Mouse (Mus musculus) limb, embryonic 12.5 days (tissue): ENCODE data around the gene Akap11. TPM values are rescaled to one million over a fixed set of nuclear protein-coding genes. Genes with fewer than 3 reads are reported as not detected.
"Not testable (repeated sequence)": the region's sequence is repeated elsewhere in the genome, so short reads cannot be mapped to it uniquely, and the experiment has no call there.

Source experiments
- ATAC-seq: fragments of 200-750 bp; cut with Nextera tagmentation; 2 replicates; pipeline ENCODE4 v1.8.0; 2017; ENCODE audit warnings: low read depth, moderate TSS enrichment; ENCODE audit not compliant: insufficient number of reproducible peaks, insufficient read depth, low FRiP score, low TSS enrichment
- H3K27ac ChIP-seq: fragments of 300-500 bp; sonication (generic); 2 replicates; pipeline ENCODE4 v1.5.1; 2016; ENCODE audit warnings: mild to moderate bottlenecking, moderate library complexity
- H3K27me3 ChIP-seq: fragments of 300-500 bp; sonication (generic); 2 replicates; pipeline ENCODE4 v1.6.1; 2016; ENCODE audit warnings: mild to moderate bottlenecking, moderate library complexity
- H3K36me3 ChIP-seq: fragments of 300-500 bp; sonication (generic); 2 replicates; pipeline ENCODE4 v1.6.1; 2016; ENCODE audit warnings: mild to moderate bottlenecking, moderate library complexity
- H3K4me1 ChIP-seq: fragments of 300-500 bp; sonication (generic); replicated peaks from 2 replicates; pipeline ENCODE4 v1.6.1; 2016
- H3K4me2 ChIP-seq: fragments of 300-500 bp; sonication (generic); 2 replicates; pipeline ENCODE4 v1.6.1; 2016; ENCODE audit warnings: mild to moderate bottlenecking, moderate library complexity
- H3K4me3 ChIP-seq: fragments of 300-500 bp; sonication (generic); replicated peaks from 2 replicates; pipeline ENCODE4 v1.5.1; 2016; ENCODE audit warnings: mild to moderate bottlenecking
- H3K9ac ChIP-seq: fragments of 300-500 bp; sonication (generic); replicated peaks from 2 replicates; pipeline ENCODE4 v1.6.1; 2016; ENCODE audit warnings: mild to moderate bottlenecking, moderate library complexity
- H3K9me3 ChIP-seq: fragments of 300-500 bp; sonication (generic); 2 replicates; pipeline ENCODE4 v1.6.1; 2016; ENCODE audit warnings: mild to moderate bottlenecking, moderate library complexity
- WGBS: fragments of 180-500 bp; shearing (Covaris S2); methylation state at CpG from one replicate; pipeline ENCODE4 v1.1.7; 2016; 5-methylcytosine and 5-hydroxymethylcytosine counted together
- polyA plus RNA-seq: library from polyadenylated mRNA; unstranded; fragments of >200 nt; fragmentation: Nextera tagmentation; extraction: Ambion mirVana; gene quantifications from 2 replicates; pipeline ENCODE4 v1.2.1, GENCODE M21; 2016

Akap11 gene
- 25.6 and 27.1 TPM in 2 replicates for polyA plus RNA-seq

DNA sequence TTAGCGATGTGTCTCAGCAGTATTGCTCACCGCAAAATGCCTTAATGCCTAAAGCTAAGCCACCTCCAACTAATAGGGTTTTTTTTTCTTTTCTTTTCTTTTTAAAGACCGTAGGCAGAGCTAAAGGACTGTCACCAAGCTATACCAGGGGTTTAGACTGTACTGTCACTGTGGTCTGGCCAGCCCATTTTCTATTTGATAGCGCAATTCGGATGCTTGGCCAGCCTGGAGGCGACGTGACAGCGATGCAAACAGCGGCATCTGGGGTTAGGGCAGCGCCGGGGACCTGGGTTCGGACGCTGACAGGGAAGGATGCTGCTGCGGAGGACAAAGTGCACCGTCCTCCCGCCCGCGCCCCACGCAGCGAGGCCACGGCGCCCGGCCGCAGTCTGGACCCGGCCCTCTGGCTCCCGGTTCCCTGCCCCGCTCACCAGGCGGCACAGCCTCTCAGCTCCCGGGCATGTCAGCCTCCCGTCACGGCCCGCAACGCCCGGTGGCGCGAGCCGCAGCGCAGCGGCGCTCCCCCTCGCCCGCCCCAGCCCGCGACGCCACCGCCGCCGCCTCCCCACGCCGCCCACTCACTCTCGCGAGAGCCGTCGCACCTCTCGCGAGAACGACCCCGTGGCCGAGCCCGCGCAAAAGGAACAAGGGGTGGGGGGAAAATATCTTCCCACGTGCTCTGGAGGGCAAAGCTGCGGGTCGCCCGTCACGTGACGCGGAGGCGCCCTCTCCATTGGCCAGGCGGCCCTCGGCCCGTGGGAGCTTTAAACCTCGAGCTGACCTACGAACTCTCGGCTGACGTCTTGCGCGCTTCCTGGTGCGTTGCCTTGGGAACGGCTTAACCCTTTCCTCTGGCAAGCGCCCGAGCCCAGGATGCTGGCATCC, at the start of gene Akap11:
TSS of gene Akap11 (minus strand) at position 528 of the 885 bp plus-strand sequence.
- H3K9ac ChIP-seq, result peak within 1 kb of the TSS; percentile 92
- H3K4me2 ChIP-seq, result peak within 1 kb of the TSS; percentile 63
- WGBS, result under 1% methylated on average over 62 of the region's 82 CpGs
- peak; percentile 88 for ATAC-seq
- peak within 1 kb of the TSS; percentile 89 for H3K4me3 ChIP-seq
- no peaks in the 10 kb centered on the region for H3K27me3 ChIP-seq
- no peaks in the 10 kb centered on the region for H3K36me3 ChIP-seq
- H3K9me3 ChIP-seq, result no peaks in the 10 kb centered on the region
- peak within 1 kb of the TSS; percentile 89 for H3K27ac ChIP-seq
- peaks cover 35% of the 10 kb centered on the region for H3K4me1 ChIP-seq

DNA sequence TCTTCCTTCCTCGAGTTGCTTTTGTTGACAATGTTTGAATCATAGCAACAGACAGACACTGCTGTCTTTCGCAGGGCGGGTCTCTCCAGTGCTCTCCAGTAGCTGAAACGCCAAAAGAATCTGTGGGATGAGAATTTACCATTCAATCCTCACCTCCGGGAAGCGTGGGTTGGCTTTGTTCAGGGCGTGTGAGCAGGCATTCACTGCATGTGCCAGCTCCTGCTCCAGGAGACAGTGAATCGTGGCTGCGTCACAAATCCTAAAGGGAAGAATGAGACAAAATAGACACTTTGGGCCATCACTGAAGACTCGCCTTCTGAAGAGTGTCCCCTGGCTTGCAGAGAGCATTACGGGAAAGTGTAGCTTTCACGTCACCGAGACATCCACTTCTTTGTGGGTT, 47.6 kb upstream of the Akap11 start:
- no peak for ATAC-seq
- WGBS, result 92% methylated on average over 13 of the region's 13 CpGs
- Histone ChIP-seq H3K9ac (no peak overlapping the region), H3K9me3 (no peaks in the 10 kb centered on the region), H3K4me3 (no peak overlapping the region), H3K27ac (no peak overlapping the region), H3K4me2 (no peak overlapping the region), H3K27me3 (no peaks in the 10 kb centered on the region), H3K4me1 (no peaks in the 10 kb centered on the region), H3K36me3 (peaks cover 31% of the 10 kb centered on the region; the same call in 1 of the 2 replicates)

DNA sequence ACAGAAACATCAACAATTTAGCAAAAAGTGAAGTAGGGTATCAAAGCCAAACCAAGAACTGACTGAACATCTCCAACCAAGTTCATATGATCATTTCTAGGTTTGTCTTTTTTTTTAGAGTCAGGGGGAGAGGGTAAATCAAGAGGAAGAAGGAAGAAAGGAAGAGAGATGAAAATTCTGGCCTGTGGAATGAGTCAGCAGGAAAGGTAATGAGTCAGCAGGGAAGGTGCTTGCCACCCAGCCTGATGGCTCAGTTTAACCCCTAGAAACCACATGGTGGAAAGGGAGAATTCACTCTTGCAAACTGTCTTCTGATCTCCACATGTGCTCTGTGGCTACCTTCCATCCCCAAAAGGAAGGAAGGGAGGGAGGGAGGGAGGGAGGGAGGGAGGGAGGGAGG, 46.6 kb upstream of the Akap11 start:
- Histone ChIP-seq H3K4me1 (no peaks in the 10 kb centered on the region), H3K4me2 (no peak overlapping the region), H3K4me3 (no peak overlapping the region), H3K36me3 (peaks cover 28% of the 10 kb centered on the region; the same call in 1 of the 2 replicates), H3K27ac (no peak overlapping the region), H3K9ac (no peak overlapping the region), H3K9me3 (no peaks in the 10 kb centered on the region), H3K27me3 (no peaks in the 10 kb centered on the region)
- ATAC-seq, result no peak

DNA sequence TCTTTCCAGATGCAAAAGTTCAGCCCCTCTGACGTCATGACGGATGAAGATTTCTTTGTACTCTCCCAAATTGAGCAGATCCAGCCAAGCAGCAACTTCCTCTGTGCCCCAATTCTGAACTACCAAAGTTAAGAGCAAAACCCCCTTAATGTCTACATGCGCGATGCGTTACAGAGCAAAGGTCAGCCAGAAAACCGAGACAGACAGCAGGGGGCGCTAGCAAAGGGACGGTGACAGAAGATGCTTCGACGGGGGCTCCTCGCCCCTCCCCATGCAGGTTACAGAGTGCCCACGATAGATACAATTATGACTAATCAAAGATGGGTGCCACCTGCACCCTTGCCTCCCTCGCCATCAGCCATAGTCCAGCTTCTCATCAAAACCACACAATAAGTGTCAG, 39.3 kb upstream of the Akap11 start:
- Histone ChIP-seq H3K36me3 (peaks cover 7% of the 10 kb centered on the region; the same call in 1 of the 2 replicates), H3K4me3 (no peak overlapping the region), H3K4me2 (no peak overlapping the region), H3K27ac (no peak overlapping the region), H3K4me1 (0 out of 2 replicates have a peak, but pooled peaks cover 2% of the 10 kb centered on the region), H3K9ac (no peak overlapping the region), H3K9me3 (no peaks in the 10 kb centered on the region), H3K27me3 (no peaks in the 10 kb centered on the region)
- WGBS, result 75% methylated on average over 13 of the region's 13 CpGs
- ATAC-seq, result no peak

DNA sequence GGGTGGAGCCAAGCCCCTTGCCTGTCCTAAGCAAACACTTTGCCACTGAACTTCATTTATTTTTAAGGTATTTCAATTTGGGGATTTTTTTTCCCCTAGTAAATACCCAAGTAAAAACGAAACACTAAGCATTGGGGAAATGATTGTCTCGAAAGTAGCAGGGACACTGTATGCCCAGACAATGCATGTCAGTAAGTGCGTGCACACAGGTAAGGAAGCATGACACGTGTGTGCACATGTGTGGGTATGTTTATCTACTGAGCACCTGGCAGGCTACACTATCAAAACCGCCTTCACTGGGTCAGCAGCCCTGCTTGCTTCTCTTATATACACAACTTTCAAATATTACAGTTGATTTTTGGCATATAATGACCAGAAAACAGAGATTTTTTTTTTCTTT, 31.8 kb upstream of the Akap11 start:
- Histone ChIP-seq H3K4me3 (no peak overlapping the region), H3K4me1 (peaks cover 6% of the 10 kb centered on the region), H3K9ac (no peak overlapping the region), H3K4me2 (no peak overlapping the region), H3K9me3 (no peaks in the 10 kb centered on the region), H3K27ac (no peak overlapping the region), H3K36me3 (no peaks in the 10 kb centered on the region), H3K27me3 (no peaks in the 10 kb centered on the region)
- whole genome bisulfite sequencing, result 89% methylated on average over 5 of the region's 5 CpGs
- ATAC-seq, result no peak

DNA sequence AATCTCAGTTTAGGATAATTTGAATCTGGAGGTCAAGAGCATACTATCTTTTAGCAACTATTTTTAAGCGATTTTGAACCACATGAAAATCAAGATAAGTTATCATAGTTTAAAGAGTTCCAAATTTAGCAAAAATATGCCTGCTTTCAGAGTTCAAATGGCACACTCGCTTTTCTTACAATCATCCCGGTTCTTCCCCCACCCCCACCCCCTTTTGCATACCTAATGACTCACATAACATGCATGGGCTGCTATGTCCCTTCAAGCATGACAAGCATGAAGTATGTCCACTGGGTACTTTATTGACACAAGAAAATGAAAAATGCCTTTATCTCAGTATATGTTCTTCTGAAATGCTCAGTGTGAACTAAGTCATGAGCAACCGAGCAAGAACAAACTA, 29.8 kb upstream of the Akap11 start:
- H3K36me3 ChIP-seq, result no peaks in the 10 kb centered on the region
- no peak overlapping the region for H3K27ac ChIP-seq
- ATAC-seq, result no peak
- H3K27me3 ChIP-seq, result no peaks in the 10 kb centered on the region
- no peaks in the 10 kb centered on the region for H3K9me3 ChIP-seq
- H3K4me2 ChIP-seq, result no peak overlapping the region
- peaks cover 20% of the 10 kb centered on the region for H3K4me1 ChIP-seq
- WGBS, result 86% methylated on average over 4 of the region's 4 CpGs
- no peak overlapping the region for H3K4me3 ChIP-seq
- no peak overlapping the region for H3K9ac ChIP-seq

DNA sequence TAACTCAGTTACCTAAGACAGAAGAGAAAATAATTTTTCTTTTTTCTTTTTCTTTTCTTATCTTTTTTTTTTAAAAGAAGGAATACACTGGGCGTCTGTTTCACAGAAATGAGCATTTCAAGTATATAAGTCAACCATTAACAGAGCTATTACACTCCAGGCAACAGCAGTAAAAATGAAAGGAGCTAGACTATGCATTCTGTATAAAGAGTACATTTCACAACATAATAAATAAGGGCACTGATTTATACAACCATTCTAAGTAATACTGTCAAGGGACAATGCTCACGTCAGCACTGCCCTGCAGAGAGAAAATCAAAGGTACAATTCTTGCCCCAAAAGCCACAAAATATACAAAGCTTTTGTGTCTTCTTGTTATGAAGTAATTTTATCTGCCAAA, 27.7 kb upstream of the Akap11 start:
- no peak for ATAC-seq
- no peak overlapping the region for H3K27ac ChIP-seq
- no peaks in the 10 kb centered on the region for H3K27me3 ChIP-seq
- no peak overlapping the region for H3K4me3 ChIP-seq
- WGBS, result 36% methylated on average over 2 of the region's 2 CpGs
- H3K36me3 ChIP-seq, result no peaks in the 10 kb centered on the region
- H3K9me3 ChIP-seq, result no peaks in the 10 kb centered on the region
- no peak overlapping the region for H3K9ac ChIP-seq
- H3K4me1 ChIP-seq, result peaks cover 22% of the 10 kb centered on the region
- H3K4me2 ChIP-seq, result no peak overlapping the region

DNA sequence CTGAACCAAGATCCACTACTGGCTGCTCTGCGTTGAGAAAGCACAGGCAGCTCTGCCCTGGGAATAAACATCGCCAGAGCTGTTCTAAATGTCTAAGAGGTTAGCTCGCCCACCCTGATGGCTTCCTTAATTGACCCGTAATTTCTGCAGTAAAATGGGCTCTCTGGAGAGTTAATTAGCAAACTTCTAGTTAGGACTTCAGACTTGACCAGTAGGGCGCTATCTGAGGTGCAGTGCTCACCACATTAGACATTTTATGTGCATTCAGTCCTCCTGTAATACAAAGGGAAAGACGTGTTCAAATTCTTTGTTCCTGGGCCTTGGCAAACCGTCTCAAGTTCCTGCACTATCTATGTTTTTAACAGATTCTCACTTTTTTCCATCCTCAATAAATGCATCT, 26.6 kb upstream of the Akap11 start:
- H3K9me3 ChIP-seq, result no peaks in the 10 kb centered on the region
- no peak for ATAC-seq
- peak overlapping the region; percentile 57; the same call in 1 of the 2 replicates for H3K27ac ChIP-seq
- peak overlapping the region; percentile 15; the same call in 1 of the 2 replicates for H3K4me2 ChIP-seq
- no peak overlapping the region for H3K9ac ChIP-seq
- WGBS, result 31% methylated on average over 7 of the region's 7 CpGs
- H3K36me3 ChIP-seq, result no peaks in the 10 kb centered on the region
- peaks cover 22% of the 10 kb centered on the region for H3K4me1 ChIP-seq
- no peaks in the 10 kb centered on the region for H3K27me3 ChIP-seq
- H3K4me3 ChIP-seq, result no peak overlapping the region

DNA sequence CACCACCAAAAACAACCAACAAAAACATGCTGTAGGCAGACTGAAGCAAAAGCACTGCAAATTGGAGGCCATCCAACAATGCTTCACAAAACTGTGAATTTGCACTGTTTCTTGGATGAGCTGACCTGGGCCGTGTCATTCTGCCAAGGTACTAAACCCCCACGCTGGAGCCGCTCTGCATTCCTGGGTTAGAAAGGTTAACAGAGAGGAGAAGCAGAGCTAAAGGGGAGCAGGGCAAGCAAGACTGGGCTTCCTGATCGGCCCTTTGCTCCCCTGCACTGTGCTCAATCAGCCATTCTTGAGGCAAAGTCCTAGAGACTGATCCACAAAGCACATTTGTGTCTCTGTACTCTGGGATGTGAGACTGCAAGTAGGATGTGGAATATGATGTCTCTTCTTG, 25.5 kb upstream of the Akap11 start:
- no peaks in the 10 kb centered on the region for H3K27me3 ChIP-seq
- no peak overlapping the region for H3K9ac ChIP-seq
- H3K9me3 ChIP-seq, result no peaks in the 10 kb centered on the region
- no peak for ATAC-seq
- no peak overlapping the region for H3K4me3 ChIP-seq
- no peaks in the 10 kb centered on the region for H3K36me3 ChIP-seq
- H3K4me2 ChIP-seq, result no peak overlapping the region
- no peak overlapping the region for H3K27ac ChIP-seq
- WGBS, result 61% methylated on average over 4 of the region's 4 CpGs
- H3K4me1 ChIP-seq, result peaks cover 22% of the 10 kb centered on the region

DNA sequence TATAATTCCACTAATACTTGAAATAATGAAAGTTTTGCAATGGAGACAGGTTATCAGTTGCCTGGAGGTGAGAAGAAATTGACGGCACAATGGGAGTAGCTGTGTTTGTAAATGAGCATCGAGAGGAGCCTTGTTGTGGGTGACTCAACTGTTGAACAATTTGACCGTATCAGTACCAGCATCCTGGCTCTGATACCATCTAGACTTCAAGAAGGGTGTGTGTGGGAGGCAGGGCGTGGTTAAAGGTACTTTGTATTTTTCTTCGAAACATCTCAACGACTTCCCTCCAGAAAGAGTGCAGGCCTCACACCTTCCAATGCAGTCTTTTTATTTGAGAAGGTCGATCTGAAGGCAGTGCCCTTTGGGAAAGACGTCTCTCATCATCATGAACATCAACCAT, 22.4 kb upstream of the Akap11 start:
- no peak for ATAC-seq
- 91% methylated on average over 8 of the region's 8 CpGs for WGBS
- H3K36me3 ChIP-seq, result no peaks in the 10 kb centered on the region

DNA sequence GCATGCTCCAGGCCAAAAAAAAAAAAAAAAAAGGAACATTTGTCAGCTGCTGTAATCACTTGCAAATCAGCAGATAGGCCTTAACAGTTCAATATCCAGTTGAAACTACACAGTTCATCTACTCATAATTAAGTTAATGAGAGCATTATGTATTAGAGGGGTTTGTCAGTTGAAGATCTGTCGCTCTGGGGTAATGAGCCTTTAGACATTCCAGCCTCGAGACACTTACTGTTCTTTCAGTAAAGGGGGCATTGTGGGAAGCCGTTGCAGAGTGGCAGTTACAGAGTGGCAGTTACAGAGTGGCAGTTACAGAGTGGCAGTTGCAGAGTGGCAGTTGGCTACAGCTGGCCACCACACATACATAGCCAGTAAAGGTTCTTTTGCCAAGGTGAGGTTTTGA, 18.2 kb upstream of the Akap11 start:
- WGBS, result 83% methylated on average over 3 of the region's 3 CpGs
- H3K4me2 ChIP-seq, result not testable (repeated sequence)

More for the DNA sequence above, 22.4 kb upstream of the Akap11 start:
- no peaks in the 10 kb centered on the region for H3K27me3 ChIP-seq
- no peak overlapping the region for H3K4me2 ChIP-seq
- peaks cover 19% of the 10 kb centered on the region for H3K4me1 ChIP-seq
- H3K4me3 ChIP-seq, result no peak overlapping the region
- H3K27ac ChIP-seq, result no peak overlapping the region
- no peaks in the 10 kb centered on the region for H3K9me3 ChIP-seq
- H3K9ac ChIP-seq, result no peak overlapping the region

More for the DNA sequence above, 18.2 kb upstream of the Akap11 start:
- not testable (repeated sequence) for ATAC-seq, H3K9me3 ChIP-seq, H3K4me3 ChIP-seq, H3K27ac ChIP-seq, H3K36me3 ChIP-seq, H3K27me3 ChIP-seq, H3K9ac ChIP-seq, H3K4me1 ChIP-seq
